Mouse (Mus musculus) spleen, adult 12 weeks (tissue): ENCODE data around the gene Rgsl1.

ENCODE experiments used
- DNase-seq: peaks from one replicate; pipeline ENCODE4 v3.0.0; 2022; ENCODE audit warnings: low spot score

The Rgsl1 gene

DNA sequence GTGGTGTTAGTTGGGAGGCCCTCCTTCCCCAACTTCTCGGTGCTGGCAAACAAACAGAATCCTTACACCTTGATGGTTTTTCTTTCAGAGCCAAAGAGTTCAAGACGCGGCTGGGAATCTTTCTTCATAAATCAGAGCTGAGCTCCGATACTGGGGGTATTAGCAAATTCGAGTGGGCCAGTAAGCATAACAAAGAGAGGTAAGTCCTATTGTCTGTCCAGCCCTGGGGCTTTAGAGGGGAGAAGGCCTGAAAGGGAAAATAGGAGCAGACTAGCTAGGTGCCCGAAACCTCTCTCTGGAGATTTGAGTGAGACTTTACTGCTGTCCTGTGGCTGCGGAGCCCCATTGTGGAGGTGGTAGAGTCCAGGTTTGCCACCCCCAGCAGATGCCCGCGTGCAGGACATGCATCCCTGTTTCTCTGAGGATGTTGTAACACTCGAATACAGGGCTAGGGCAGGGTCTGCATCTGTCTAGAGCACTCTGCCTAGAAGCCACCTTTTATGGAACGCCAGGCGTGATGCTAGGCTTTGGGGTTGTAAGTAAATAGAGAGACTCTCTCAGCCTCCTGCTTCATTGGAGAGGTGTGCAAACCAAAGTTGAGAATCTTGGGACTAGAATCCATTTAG, 103.1 kb downstream of the Rgsl1 start:
- DNase-seq, result no peak

- DNase-seq, result no peak
Measured at GRCm38 (mm10) chr1:153740145-153740544, 103.8 kb downstream of the Rgsl1 start, which contains the start of gene Rgs16. Gene Rgs16 (plus strand): TSS chr1:153740349.

DNA sequence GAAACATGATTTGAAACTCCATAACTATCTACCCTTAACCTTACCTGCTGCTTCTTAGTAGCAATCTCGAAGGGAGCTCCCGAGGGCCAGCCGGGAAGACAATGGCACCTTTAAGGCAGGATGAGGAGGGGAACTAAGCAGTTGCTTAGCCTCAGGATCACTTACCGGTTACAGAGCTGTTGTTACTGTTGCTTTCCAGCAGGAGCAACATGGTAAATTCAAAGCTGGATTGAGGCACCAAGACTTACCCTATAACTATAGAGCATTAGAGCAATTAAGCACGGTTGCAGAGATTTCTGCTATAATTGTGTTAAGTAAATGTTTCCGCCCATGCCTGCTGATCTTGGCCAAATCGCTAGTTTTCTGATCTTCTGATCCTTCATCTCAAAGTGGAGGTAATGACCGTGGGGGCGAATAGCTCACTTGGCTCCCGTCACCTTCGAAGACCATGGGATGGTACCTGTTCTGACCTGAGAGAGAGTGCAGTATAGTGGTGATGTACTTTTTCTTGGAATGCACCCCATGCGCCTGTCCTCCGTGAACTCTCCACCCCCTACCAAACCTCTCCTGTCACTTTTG, 104.4 kb downstream of the Rgsl1 start:
- no peak for DNase-seq

DNA sequence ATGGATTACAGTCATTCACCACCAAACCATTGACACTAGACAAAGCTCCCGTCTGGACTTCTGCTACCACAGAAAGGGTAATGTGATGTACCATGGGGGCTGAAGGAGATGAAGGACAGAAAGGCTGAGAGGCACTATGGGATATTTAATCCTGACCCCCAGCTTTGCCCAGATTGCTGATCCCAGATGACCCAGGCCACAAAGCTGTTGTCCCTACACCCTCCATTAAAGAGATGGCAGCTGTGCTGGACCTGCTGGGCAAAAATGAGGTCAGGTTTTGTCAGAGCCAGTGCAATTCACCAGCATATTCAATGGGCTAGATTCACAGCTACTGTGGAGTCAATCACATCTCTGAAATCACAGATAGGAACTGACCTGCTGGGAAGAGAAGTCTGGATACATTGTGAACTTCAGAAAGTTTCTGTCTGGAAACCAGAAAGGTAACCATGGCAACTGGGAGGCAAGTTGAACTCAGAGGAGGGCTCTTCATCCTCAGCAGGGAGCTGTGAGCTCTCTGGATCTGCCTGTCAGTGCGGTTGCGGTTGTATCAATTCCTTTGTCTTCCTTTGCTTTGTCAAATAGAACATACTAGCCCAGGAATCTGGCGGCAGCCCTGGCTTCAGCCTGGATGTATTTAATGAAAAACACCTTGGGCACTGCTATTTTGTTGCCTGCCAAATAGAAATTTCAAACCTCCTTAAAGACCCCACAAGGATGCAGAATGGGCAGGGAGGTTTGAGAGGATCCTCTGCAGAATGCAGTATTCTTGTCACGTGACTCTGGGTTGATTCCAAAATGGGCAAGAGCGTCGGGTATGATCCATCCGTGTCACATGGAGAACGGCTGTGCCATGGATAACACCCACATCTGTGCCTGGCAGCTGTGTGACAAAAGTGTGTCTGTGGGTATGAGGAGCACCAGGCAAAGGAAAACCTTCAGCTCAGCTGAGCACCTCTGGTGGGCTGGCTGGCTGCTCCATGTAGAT, 106.5 kb downstream of the Rgsl1 start:
- DNase-seq, result no peak

- no peak for DNase-seq
Measured at GRCm38 (mm10) chr1:153736096-153736495, 107.8 kb downstream of the Rgsl1 start.

DNA sequence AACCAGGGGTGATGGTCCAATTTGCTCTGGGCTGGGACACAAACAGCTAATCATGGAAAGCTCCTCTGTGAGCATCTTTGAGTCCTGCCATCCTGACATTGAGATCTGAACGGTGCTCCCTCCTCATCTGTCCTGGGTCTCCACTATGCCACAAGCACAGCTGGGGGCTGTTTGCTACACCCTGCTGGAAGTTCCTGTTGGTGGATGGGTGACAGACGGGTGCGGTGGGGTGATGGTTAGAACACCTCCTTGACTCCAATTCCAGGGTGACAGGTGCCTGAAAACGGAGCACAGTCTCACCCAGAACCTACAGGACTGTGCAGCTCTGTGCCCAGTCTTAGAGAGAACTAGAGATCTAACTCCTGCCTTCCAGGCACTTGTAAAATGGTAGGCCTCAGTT, 109.1 kb downstream of the Rgsl1 start:
- no peak for DNase-seq

GRCm38 (mm10) chr1:153733181-153733580, 110.8 kb downstream of the Rgsl1 start:
- DNase-seq, result no peak

DNA sequence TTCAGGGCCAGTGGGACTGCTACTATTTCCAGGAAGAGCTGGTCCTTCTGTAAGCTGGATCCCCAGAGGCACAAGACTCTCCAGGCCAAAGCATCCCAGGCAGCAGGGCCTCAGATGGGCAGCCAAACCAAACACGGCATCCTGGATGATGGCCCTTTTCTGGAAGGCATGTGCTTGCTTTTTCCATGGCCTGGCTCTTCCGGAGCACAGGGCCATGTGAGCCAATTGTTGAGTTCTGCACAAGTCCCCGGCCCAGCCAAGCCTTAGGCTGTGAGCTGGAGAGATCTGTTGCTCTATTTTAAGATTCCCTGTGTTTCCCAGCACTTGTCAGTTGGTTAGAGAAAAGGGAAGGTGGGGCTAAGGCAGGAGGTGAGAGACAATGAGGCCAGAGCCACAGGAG, 113.3 kb downstream of the Rgsl1 start:
- DNase-seq, result no peak

DNA sequence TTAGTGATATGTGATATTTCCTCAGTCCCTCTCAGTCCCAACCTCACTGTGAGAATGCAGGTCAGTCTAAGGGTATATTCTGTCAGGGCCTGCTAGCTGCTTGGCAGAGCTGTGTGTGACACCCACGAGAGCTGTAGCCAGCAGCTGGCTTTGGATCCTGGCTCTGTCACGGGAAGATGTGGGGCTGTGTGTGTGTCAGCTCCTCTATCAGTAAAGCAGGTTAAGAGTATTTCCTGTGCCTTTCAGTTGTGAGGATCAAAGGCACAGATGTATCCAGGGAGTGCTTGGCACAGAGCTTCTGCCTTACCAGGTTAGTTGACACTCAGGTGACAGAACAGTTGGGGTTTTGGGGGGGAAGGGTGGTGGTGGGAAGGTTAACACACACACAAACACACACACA, 114.1 kb downstream of the Rgsl1 start:
- no peak for DNase-seq
